Mouse (Mus musculus) kidney, embryonic 16.5 days (tissue): ENCODE results near the gene Atp6v1fnb. TPM values are rescaled to one million over a fixed set of nuclear protein-coding genes. Genes with fewer than 3 reads are reported as not detected.

ENCODE experiments used
- ATAC-seq: fragments of 200-750 bp; cut with Nextera tagmentation; 2 replicates; pipeline ENCODE4 v1.8.0; 2017; ENCODE audit warnings: moderate TSS enrichment; ENCODE audit not compliant: low FRiP score, low TSS enrichment
- H3K27ac ChIP-seq: fragments of 300-500 bp; sonication (generic); 2 replicates; pipeline ENCODE4 v1.5.1; 2014; ENCODE audit warnings: low read length
- H3K27me3 ChIP-seq: fragments of 300-500 bp; sonication (generic); 2 replicates; pipeline ENCODE4 v1.6.1; 2014; ENCODE audit warnings: low read length, control low read depth, mixed read lengths; ENCODE audit not compliant: insufficient read depth
- H3K36me3 ChIP-seq: fragments of 300-500 bp; sonication (generic); 2 replicates; pipeline ENCODE4 v1.6.1; 2014; ENCODE audit warnings: low read length, control low read depth, mixed read lengths; ENCODE audit not compliant: insufficient read depth
- H3K4me1 ChIP-seq: fragments of 300-500 bp; sonication (generic); 2 replicates; pipeline ENCODE4 v1.6.1; 2014; ENCODE audit warnings: low read length, control low read depth, mixed read lengths; ENCODE audit not compliant: insufficient read depth
- H3K4me2 ChIP-seq: fragments of 300-500 bp; sonication (generic); replicated peaks from 2 replicates; pipeline ENCODE4 v1.6.1; 2014; ENCODE audit warnings: low read depth, low read length
- H3K4me3 ChIP-seq: fragments of 300-500 bp; sonication (generic); 2 replicates; pipeline ENCODE4 v1.5.1; 2014; ENCODE audit warnings: mild to moderate bottlenecking, low read length
- H3K9ac ChIP-seq: fragments of 300-500 bp; sonication (generic); replicated peaks from 2 replicates; pipeline ENCODE4 v1.6.1; 2014; ENCODE audit warnings: low read length
- H3K9me3 ChIP-seq: fragments of 300-500 bp; sonication (generic); 2 replicates; pipeline ENCODE4 v1.6.1; 2016; ENCODE audit warnings: low read length, control low read depth
- WGBS: fragments of 180-500 bp; shearing (Covaris S2); extraction: QIAGEN DNeasy Blood & Tissue Kit; methylation state at CpG from one replicate; pipeline ENCODE4 v1.1.7; 2014; 5-methylcytosine and 5-hydroxymethylcytosine counted together
- polyA plus RNA-seq: library from polyadenylated mRNA; unstranded; fragments of >200 nt; fragmentation: Nextera tagmentation; extraction: Ambion mirVana; gene quantifications from 2 replicates; pipeline ENCODE4 v1.2.1, GENCODE M21; 2015

Atp6v1fnb gene
- 0.30 and 0.37 TPM in 2 replicates for polyA plus RNA-seq

DNA sequence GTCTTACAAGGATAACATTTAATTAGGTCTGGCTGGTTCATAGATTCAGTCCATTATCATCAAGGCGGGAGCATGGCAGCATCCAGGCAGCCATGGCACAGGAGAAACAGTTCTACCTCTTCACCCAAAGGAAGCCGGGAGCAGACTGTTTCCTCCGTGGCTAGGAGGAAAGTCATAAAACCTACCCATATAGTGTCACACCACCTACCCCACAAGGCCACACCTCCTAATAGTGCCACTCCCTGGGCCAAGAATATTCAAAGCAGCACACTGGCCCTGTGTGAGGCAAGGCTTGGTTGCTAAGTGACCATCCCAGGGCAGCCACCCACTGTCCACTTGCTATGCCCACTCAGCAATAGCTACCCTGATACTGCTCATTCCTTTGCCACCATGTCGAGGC, at the start of gene Atp6v1fnb:
Atp6v1fnb (plus strand) TSS at position 301 of the 400 bp plus-strand sequence.
- Histone ChIP-seq H3K4me1 (peaks cover 15% of the 10 kb centered on the region), H3K4me2 (no peak within 1 kb of the TSS), H3K36me3 (peaks cover 10% of the 10 kb centered on the region), H3K27me3 (no peaks in the 10 kb centered on the region), H3K9me3 (no peaks in the 10 kb centered on the region), H3K4me3 (no peak within 1 kb of the TSS), H3K9ac (no peak within 1 kb of the TSS), H3K27ac (no peak within 1 kb of the TSS)
- 82% methylated on average over 4 of the region's 4 CpGs for WGBS
- no peak for ATAC-seq

DNA sequence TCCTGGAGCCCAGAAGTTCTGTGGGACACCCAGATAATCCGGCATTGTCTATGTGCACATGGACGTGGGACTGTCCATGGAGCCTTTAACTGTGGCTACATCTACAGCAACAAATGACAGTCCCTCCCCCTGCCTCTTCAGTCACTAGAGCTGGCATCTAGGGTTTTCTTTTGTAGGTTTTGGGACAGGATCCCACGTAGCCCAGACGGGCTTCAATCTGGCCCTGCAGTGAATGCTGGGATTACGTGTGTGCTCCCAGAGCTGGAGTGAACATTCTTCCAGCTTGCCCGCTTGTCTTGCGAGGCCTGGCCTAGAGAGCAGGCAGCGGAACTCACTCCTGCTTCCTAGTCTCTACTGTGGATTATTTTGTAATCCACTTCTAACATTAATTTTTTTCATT, 46.1 kb upstream of the Atp6v1fnb start:
- 88% methylated on average over 8 of the region's 8 CpGs for WGBS

DNA sequence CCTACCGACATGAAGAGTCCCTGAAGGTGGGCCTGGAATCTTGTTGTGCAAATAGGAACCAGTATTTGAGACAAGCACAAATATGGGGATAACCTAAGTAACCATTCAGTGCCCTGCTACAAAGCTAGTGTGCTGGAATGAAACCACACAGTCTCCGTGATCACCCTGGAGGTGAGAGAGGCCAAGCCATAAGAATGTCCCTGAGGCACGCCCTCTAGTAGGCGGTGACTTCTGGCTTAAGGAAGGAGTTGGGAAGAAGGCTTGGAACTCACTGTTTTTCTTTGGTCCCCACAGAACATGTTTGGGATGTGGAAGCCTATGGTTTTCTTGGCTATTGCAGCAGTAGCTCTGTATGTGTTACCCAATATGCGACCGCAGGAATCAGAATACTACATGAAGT, 44.9 kb upstream of the Atp6v1fnb start:
- Histone ChIP-seq H3K4me3 (no peak overlapping the region), H3K4me1 (no peaks in the 10 kb centered on the region), H3K4me2 (no peak overlapping the region), H3K27ac (no peak overlapping the region), H3K9ac (no peak overlapping the region), H3K27me3 (no peaks in the 10 kb centered on the region), H3K9me3 (no peaks in the 10 kb centered on the region), H3K36me3 (no peaks in the 10 kb centered on the region)
- WGBS: 72% methylated on average over 6 of the region's 6 CpGs
- ATAC-seq: no peak

More for the DNA sequence above, 46.1 kb upstream of the Atp6v1fnb start:
- Histone ChIP-seq H3K36me3 (no peaks in the 10 kb centered on the region), H3K4me3 (no peak overlapping the region), H3K4me1 (no peaks in the 10 kb centered on the region), H3K9ac (no peak overlapping the region), H3K27me3 (no peaks in the 10 kb centered on the region), H3K4me2 (no peak overlapping the region), H3K9me3 (no peaks in the 10 kb centered on the region), H3K27ac (no peak overlapping the region)
- no peak for ATAC-seq

DNA sequence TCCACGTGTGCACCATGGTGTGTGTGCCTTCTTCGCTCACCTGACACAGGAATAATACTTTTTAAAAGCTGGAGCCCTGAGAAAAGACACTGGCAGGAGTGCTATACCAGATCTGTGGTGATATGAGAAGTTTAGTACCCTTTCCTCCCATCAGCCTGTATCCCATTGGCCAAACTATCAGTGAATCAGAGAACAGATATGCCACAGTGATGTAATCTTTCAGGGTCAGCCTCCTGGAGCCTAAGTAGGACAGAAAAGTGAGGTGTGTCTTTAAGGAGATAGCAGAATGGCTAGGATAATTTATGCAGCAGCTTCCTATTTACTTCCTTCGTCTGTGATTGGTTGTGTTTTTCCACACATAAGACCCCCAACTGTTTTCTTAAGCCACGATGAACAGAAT, 43.1 kb upstream of the Atp6v1fnb start:
- ATAC-seq: no peak
- H3K27ac ChIP-seq: no peak overlapping the region
- 60% methylated on average over 4 of the region's 4 CpGs for WGBS
- H3K4me2 ChIP-seq: no peak overlapping the region
- peaks cover 8% of the 10 kb centered on the region; the same call in 1 of the 2 replicates for H3K4me1 ChIP-seq
- peaks cover 14% of the 10 kb centered on the region; the same call in 1 of the 2 replicates for H3K27me3 ChIP-seq
- H3K9ac ChIP-seq: no peak overlapping the region
- H3K4me3 ChIP-seq: no peak overlapping the region
- no peaks in the 10 kb centered on the region for H3K36me3 ChIP-seq
- H3K9me3 ChIP-seq: no peaks in the 10 kb centered on the region

DNA sequence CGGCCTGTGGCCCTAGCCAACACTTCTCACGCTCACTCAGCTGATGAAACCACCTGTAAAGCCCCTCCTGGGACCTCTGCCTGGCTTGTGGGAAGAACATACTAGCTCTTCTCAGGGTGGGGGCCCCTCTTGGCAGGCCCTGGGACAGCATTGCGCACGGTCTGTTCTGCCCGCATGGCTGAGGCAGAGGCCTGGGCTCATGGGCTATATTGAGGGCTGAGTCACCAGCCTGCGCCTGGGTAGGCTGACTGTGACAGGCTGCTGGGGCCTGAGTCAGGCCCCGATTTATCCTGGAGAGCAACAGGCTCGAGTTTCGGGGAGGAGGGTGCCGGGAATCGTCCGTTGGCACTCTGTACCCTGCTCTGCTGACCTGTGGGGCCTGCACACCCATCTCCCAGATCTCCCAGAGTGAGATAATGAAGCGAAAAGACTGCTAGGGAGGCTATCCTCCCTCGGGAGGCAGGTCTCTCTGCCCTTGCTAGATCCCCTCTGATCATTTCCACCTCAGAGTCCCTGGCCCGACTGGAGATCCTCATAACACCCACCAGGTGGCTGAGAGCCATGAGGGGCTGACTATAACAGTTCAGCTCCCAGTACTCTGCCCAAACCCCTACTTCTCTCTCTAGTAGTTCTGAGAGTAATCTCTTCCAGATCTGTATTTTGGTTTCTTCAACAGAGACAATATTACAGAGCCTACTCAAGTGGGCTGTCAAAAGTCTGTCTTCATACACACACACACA, 40.4 kb upstream of the Atp6v1fnb start:
- ATAC-seq: no peak
- Histone ChIP-seq H3K9me3 (no peaks in the 10 kb centered on the region), H3K4me3 (no peak overlapping the region), H3K36me3 (no peaks in the 10 kb centered on the region), H3K4me1 (peaks cover 34% of the 10 kb centered on the region), H3K27ac (no peak overlapping the region), H3K4me2 (no peak overlapping the region), H3K9ac (no peak overlapping the region), H3K27me3 (peaks cover 25% of the 10 kb centered on the region; the same call in 1 of the 2 replicates)
- WGBS: 42% methylated on average over 15 of the region's 15 CpGs

DNA sequence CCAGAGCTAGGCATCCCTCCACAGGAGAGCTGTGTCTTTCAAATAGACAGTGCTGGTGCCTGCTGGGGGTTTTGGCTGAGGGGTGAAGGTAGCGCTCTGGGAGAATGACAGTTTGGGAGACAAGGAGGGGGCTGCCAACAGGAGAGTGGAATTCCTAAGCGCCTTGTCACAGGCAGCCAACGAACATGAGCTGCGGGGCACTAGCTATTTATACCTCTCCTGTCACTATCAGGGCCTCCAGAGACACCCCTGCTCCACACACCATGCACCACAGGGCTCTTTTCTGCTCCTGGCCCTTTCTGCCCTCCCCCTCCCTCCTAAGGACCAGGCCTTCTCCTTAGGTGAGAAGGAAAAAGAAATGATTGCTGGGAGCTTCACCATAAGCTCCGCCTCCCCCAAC, 39.8 kb upstream of the Atp6v1fnb start:
- ATAC-seq: no peak
- Histone ChIP-seq H3K27ac (no peak overlapping the region), H3K27me3 (peaks cover 25% of the 10 kb centered on the region; the same call in 1 of the 2 replicates), H3K4me3 (no peak overlapping the region), H3K4me2 (no peak overlapping the region), H3K9me3 (no peaks in the 10 kb centered on the region), H3K4me1 (peaks cover 40% of the 10 kb centered on the region), H3K9ac (no peak overlapping the region), H3K36me3 (no peaks in the 10 kb centered on the region)
- 29% methylated on average over 5 of the region's 5 CpGs for WGBS

DNA sequence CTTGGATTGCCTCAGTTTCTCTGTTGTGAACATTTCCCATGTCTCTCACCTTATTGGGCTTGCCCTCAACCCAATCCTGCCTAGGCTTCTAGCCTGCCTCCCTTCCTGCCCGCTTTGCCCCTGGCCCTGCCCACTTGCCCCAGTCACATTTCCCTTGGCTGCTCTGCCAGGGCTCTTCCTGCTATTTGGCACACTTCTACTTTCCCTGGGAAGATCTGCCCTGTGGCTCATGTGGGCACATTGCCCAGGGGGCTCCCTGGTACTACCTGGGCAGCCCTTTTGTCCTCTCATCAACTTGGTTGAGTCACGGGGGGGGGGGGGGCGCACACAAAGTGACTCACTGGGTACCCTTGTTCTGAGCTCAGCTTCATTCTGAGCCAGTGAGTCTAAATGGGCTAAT, 39.1 kb upstream of the Atp6v1fnb start:
- peaks cover 47% of the 10 kb centered on the region for H3K4me1 ChIP-seq
- no peak for ATAC-seq
- H3K4me2 ChIP-seq: no peak overlapping the region
- no peaks in the 10 kb centered on the region for H3K9me3 ChIP-seq
- H3K27me3 ChIP-seq: peaks cover 25% of the 10 kb centered on the region; the same call in 1 of the 2 replicates
- H3K27ac ChIP-seq: no peak overlapping the region
- 67% methylated on average over 3 of the region's 3 CpGs for WGBS
- no peaks in the 10 kb centered on the region for H3K36me3 ChIP-seq
- no peak overlapping the region for H3K4me3 ChIP-seq
- no peak overlapping the region for H3K9ac ChIP-seq

DNA sequence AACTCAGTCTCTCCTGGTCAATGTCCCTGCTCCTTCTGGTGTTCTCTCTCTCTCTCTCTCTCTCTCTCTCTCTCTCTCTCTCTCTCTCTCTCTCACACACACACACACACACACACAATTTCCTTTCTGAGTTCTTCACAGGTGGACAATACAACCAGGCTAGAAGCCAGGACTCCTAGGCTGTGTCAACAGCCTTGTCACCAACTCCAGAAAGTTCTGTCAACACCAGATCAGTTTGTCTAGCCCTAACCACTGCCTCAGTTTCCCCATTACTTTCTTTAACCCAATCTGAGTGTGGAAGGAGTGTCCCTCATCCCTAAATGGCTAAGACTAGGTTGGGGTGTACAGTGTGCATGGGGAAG, 38.6 kb upstream of the Atp6v1fnb start:
- H3K27ac ChIP-seq: no peak overlapping the region
- H3K9me3 ChIP-seq: no peaks in the 10 kb centered on the region
- H3K27me3 ChIP-seq: peaks cover 25% of the 10 kb centered on the region; the same call in 1 of the 2 replicates
- ATAC-seq: no peak
- H3K36me3 ChIP-seq: no peaks in the 10 kb centered on the region
- H3K9ac ChIP-seq: peak overlapping the region; percentile 69
- peak overlapping the region; percentile 61 for H3K4me3 ChIP-seq
- H3K4me2 ChIP-seq: peak overlapping the region; percentile 89
- peaks cover 47% of the 10 kb centered on the region for H3K4me1 ChIP-seq

DNA sequence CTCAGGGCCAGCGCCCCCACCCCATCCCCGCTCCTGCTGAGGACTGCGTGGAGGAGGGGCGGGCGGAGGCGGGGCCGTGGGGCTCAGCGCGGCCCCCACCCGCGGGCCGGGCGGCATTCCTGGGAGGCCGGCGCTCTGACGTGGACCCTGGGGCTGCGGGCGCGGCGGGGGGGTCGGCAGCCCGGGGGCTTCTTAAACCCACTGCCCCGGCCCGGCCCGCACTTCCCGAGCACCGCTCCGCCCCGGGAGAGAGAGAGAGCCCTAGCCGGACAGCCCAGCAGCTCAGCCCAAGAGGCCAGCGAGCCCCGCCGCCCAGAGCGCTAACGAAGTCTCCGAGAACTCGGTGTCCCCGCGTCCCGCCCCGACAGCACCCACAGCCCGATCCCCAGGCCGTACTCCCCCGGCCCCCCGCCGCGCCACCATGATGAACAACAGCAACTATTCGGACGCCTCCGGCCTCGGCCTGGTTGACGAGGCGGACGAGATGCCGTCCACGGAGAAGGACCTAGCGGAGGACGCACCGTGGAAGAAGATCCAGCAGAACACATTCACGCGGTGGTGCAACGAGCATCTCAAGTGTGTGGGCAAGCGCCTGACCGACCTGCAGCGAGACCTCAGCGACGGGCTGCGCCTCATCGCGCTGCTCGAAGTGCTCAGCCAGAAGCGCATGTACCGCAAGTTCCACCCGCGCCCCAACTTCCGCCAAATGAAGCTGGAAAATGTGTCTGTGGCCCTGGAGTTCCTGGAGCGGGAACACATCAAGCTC, 38.0 kb upstream of the Atp6v1fnb start, which contains the start of gene Flnc:
Flnc (plus strand) TSS at position 219 of the 766 bp plus-strand sequence.
- Histone ChIP-seq H3K4me3 (peak within 1 kb of the TSS; percentile 61), H3K27me3 (peaks cover 25% of the 10 kb centered on the region; the same call in 1 of the 2 replicates), H3K9ac (peak within 1 kb of the TSS; percentile 69), H3K36me3 (no peaks in the 10 kb centered on the region), H3K4me1 (peaks cover 47% of the 10 kb centered on the region), H3K9me3 (no peaks in the 10 kb centered on the region), H3K4me2 (peak within 1 kb of the TSS; percentile 89), H3K27ac (no peak within 1 kb of the TSS)
- peak; percentile 23 for ATAC-seq
- WGBS: under 1% methylated on average over 60 of the region's 77 CpGs
